18 mouse cellular contexts compared by ENCODE assay signal in genomic region chr14:120813938-120814337, GRCm38 (mm10).
"Had no signal": no experiment of that assay in that cellular context is flagged by ENCODE, and none has a peak within 500 bp of the region (broad histone marks: within the 10 kb centered on the region; RNA-seq: fewer than 3 reads in every experiment).

No protein-coding gene starts in this region.

- H3K4me1 ChIP-seq: liver, embryonic 13.5 days; megakaryocyte, embryonic 14.5 days; midbrain, embryonic 10.5 days; neural tube, embryonic 12.5 days; neural tube, embryonic 15.5 days had no signal

- H3K27me3 ChIP-seq: liver, embryonic 13.5 days; megakaryocyte, embryonic 14.5 days; neural tube, embryonic 12.5 days; neural tube, embryonic 15.5 days had no signal

- ATAC-seq: inflammation-experienced regulatory T-cells, adult 6 months; intestine, embryonic 16.5 days had no signal

- H3K4me2 ChIP-seq: liver, embryonic 13.5 days; neural tube, embryonic 12.5 days; neural tube, embryonic 15.5 days had no signal

- DNase-seq: kidney, adult 18-20 months; kidney, adult 9 months; kidney, postnatal 14 days; kidney, postnatal 4 days; liver, embryonic 13.5 days; lung, adult 2 months; midbrain, embryonic 14.5 days; retina, postnatal 1 day; right cerebral cortex, postnatal 4 days; thymus, postnatal 25 days had no signal

- H3K9me3 ChIP-seq: midbrain, embryonic 10.5 days; neural tube, embryonic 12.5 days; neural tube, embryonic 15.5 days had no signal

- H3K4me3 ChIP-seq: left cerebral cortex, adult 2 months; liver, embryonic 13.5 days; megakaryocyte, embryonic 14.5 days; midbrain, embryonic 10.5 days; neural tube, embryonic 12.5 days; neural tube, embryonic 15.5 days had no signal

- H3K27ac ChIP-seq: left cerebral cortex, adult 2 months; liver, embryonic 13.5 days; midbrain, embryonic 10.5 days; neural tube, embryonic 12.5 days; neural tube, embryonic 15.5 days; stomach, postnatal 0 days had no signal

- H3K36me3 ChIP-seq: liver, embryonic 13.5 days; midbrain, embryonic 10.5 days; neural tube, embryonic 12.5 days; neural tube, embryonic 15.5 days had no signal

- H3K9ac ChIP-seq: liver, embryonic 13.5 days; neural tube, embryonic 12.5 days; neural tube, embryonic 15.5 days had no signal
